Mouse (Mus musculus): Measurements from ENCODE around the gene Psors1c2.
"Not testable (repeated sequence)": the region's sequence is repeated elsewhere in the genome, so short reads cannot be mapped to it uniquely, and the experiment has no call there.

The Psors1c2 gene

GRCm38 (mm10) chr17:35532901-35533300 is at the start of gene Psors1c2:
Gene Psors1c2 (plus strand): TSS chr17:35533201.
- DNase-seq: no peak

- peak; percentile 42 to 82 for DNase-seq
These were observed 48.9 kb upstream of the Psors1c2 start for GRCm38 (mm10) chr17:35484066-35484465.

GRCm38 (mm10) chr17:35485702-35486101 is 47.3 kb upstream of the Psors1c2 start:
- DNase-seq: peak in 1 of 2 experiments; percentile 11

- no peak for DNase-seq
These were observed 46.3 kb upstream of the Psors1c2 start for GRCm38 (mm10) chr17:35486726-35487125.

GRCm38 (mm10) chr17:35488041-35488440 is 45.0 kb upstream of the Psors1c2 start:
- no peak for DNase-seq

GRCm38 (mm10) chr17:35490320-35490719 is 42.7 kb upstream of the Psors1c2 start:
- DNase-seq: no peak

GRCm38 (mm10) chr17:35497124-35497523 is 35.9 kb upstream of the Psors1c2 start:
- no peak for DNase-seq

- DNase-seq: no peak
These were observed 30.8 kb upstream of the Psors1c2 start for GRCm38 (mm10) chr17:35502226-35502625.

GRCm38 (mm10) chr17:35502762-35503161 is 30.2 kb upstream of the Psors1c2 start:
- no peak for DNase-seq

GRCm38 (mm10) chr17:35503849-35504248 is 29.2 kb upstream of the Psors1c2 start:
- no peak for DNase-seq

- DNase-seq: no peak
These were observed 28.1 kb upstream of the Psors1c2 start for GRCm38 (mm10) chr17:35504628-35505481.

GRCm38 (mm10) chr17:35505776-35506175 is 27.2 kb upstream of the Psors1c2 start, which contains the start of gene Pou5f1:
Gene Pou5f1 (plus strand): TSS chr17:35506018.
- no peak for DNase-seq

- DNase-seq: no peak
These were observed 26.1 kb upstream of the Psors1c2 start for GRCm38 (mm10) chr17:35506881-35507280.

GRCm38 (mm10) chr17:35507556-35508260 is 25.3 kb upstream of the Psors1c2 start:
- no peak for DNase-seq

- DNase-seq: not testable (repeated sequence)
These were observed 24.7 kb upstream of the Psors1c2 start for GRCm38 (mm10) chr17:35508279-35508678.

GRCm38 (mm10) chr17:35509284-35509683 is 23.7 kb upstream of the Psors1c2 start:
- peak in 1 of 2 experiments; percentile 56 for DNase-seq

- DNase-seq: no peak
These were observed 19.9 kb upstream of the Psors1c2 start for GRCm38 (mm10) chr17:35512916-35513626.

GRCm38 (mm10) chr17:35513886-35514285 is 19.1 kb upstream of the Psors1c2 start:
- DNase-seq: peak; percentile 74 to 92

GRCm38 (mm10) chr17:35514756-35515155 is 18.2 kb upstream of the Psors1c2 start:
- no peak for DNase-seq

GRCm38 (mm10) chr17:35515911-35516640 is 16.9 kb upstream of the Psors1c2 start:
- DNase-seq: peak; percentile 13 to 43

GRCm38 (mm10) chr17:35516652-35517500 is 16.1 kb upstream of the Psors1c2 start, which contains the start of the genes Tcf19 and Cchcr1:
Gene Tcf19 (minus strand): TSS chr17:35516824.
Gene Cchcr1 (plus strand): TSS chr17:35517100.
- DNase-seq: peak; percentile 98 to 99

Data from kidney, postnatal 36 days (tissue).